Mouse (Mus musculus) neural tube, embryonic 11.5 days (tissue): ENCODE measurements around the gene Fhod1. TPM values are rescaled to one million over a fixed set of nuclear protein-coding genes. Genes with fewer than 3 reads are reported as not detected.

ENCODE experiments used
- ATAC-seq: fragments of 200-750 bp; cut with Nextera tagmentation; 2 replicates; pipeline ENCODE4 v1.8.0; 2017; ENCODE audit warnings: moderate number of reproducible peaks, mild to moderate bottlenecking, moderate TSS enrichment, moderate library complexity; ENCODE audit not compliant: insufficient read depth, low FRiP score, low TSS enrichment
- DNase-seq: peaks from one replicate; pipeline ENCODE4 v3.0.0-alpha.2; 2015; ENCODE audit warnings: low spot score
- H3K27ac ChIP-seq: fragments of 300-500 bp; sonication (generic); 2 replicates; pipeline ENCODE4 v1.5.1; 2014; ENCODE audit warnings: low read depth, mild to moderate bottlenecking, low read length
- H3K27me3 ChIP-seq: fragments of 300-500 bp; sonication (generic); 2 replicates; pipeline ENCODE4 v1.6.1; 2014; ENCODE audit warnings: mild to moderate bottlenecking, low read length, mixed read lengths; ENCODE audit not compliant: control insufficient read depth, insufficient read depth
- H3K36me3 ChIP-seq: fragments of 300-500 bp; sonication (generic); 2 replicates; pipeline ENCODE4 v1.6.1; 2014; ENCODE audit warnings: mild to moderate bottlenecking, low read length, moderate library complexity, mixed read lengths; ENCODE audit not compliant: control insufficient read depth, insufficient read depth
- H3K4me1 ChIP-seq: fragments of 300-500 bp; sonication (generic); 2 replicates; pipeline ENCODE4 v1.6.1; 2014; ENCODE audit warnings: low read length, mixed read lengths; ENCODE audit not compliant: control insufficient read depth, insufficient read depth
- H3K4me2 ChIP-seq: fragments of 300-500 bp; sonication (generic); 2 replicates; pipeline ENCODE4 v1.6.1; 2014; ENCODE audit warnings: low read depth, mild to moderate bottlenecking, moderate library complexity
- H3K4me3 ChIP-seq: fragments of 300-500 bp; sonication (generic); 2 replicates; pipeline ENCODE4 v1.5.1; 2014; ENCODE audit warnings: low read depth, low read length
- H3K9ac ChIP-seq: fragments of 300-500 bp; sonication (generic); 2 replicates; pipeline ENCODE4 v1.6.1; 2014; ENCODE audit warnings: mild to moderate bottlenecking, low read length
- H3K9me3 ChIP-seq: fragments of 300-500 bp; sonication (generic); 2 replicates; pipeline ENCODE4 v1.6.1; 2016; ENCODE audit warnings: low read length; ENCODE audit not compliant: control insufficient read depth
- WGBS: fragments of 180-500 bp; shearing (Covaris S2); extraction: QIAGEN DNeasy Blood & Tissue Kit; methylation state at CpG from one replicate; pipeline ENCODE4 v1.1.7; 2014; 5-methylcytosine and 5-hydroxymethylcytosine counted together
- microRNA counts: library from miRNA; unstranded; fragments of <30 nt; microRNA quantifications from one replicate; lab custom pipeline; 2015
- microRNA-seq: library from miRNA; unstranded; fragments of <30 nt; microRNA quantifications from one replicate; pipeline ENCODE4, GENCODE M21; 2016
- polyA plus RNA-seq: library from polyadenylated mRNA; unstranded; fragments of >200 nt; fragmentation: Nextera tagmentation; extraction: Ambion mirVana; gene quantifications from 2 replicates; pipeline ENCODE4 v1.2.1, GENCODE M21; 2014

Fhod1 gene
- polyA plus RNA-seq, 1 experiment from 2014 or later: 1.8 TPM

- WGBS: 82% methylated on average over 12 of the region's 12 CpGs
- Histone ChIP-seq H3K27me3 (peaks cover 40% of the 10 kb centered on the region), H3K27ac (no peak overlapping the region), H3K4me1 (no peaks in the 10 kb centered on the region), H3K9ac (no peak overlapping the region), H3K4me2 (no peak overlapping the region), H3K9me3 (no peaks in the 10 kb centered on the region), H3K36me3 (0 out of 2 replicates have a peak, but pooled peaks cover 4% of the 10 kb centered on the region), H3K4me3 (no peak overlapping the region)
- DNase-seq: no peak
- ATAC-seq: no peak
Observed at GRCm38 (mm10) chr8:105281821-105282220, 65.9 kb downstream of the Fhod1 start.

- ATAC-seq: no peak
- Histone ChIP-seq H3K4me2 (no peak overlapping the region), H3K36me3 (0 out of 2 replicates have a peak, but pooled peaks cover 4% of the 10 kb centered on the region), H3K9me3 (no peaks in the 10 kb centered on the region), H3K27ac (no peak overlapping the region), H3K4me3 (no peak overlapping the region), H3K4me1 (0 out of 2 replicates have a peak, but pooled peaks cover 2% of the 10 kb centered on the region), H3K9ac (no peak overlapping the region), H3K27me3 (peaks cover 52% of the 10 kb centered on the region)
- WGBS: 65% methylated on average over 3 of the region's 3 CpGs
- no peak for DNase-seq
Observed at GRCm38 (mm10) chr8:105280567-105280966, 67.2 kb downstream of the Fhod1 start.

MicroRNAs within 50 kb of the gene (microRNA counts, 519-probe panel; counts per million panel counts)
- 3,152 counts per million, percentile 66 among the panel's probes with 10 or more counts for microRNA mmu-miR-328 (lab: Ali Mortazavi, UCI)

Small RNAs within 50 kb of the gene (microRNA-seq; reads per million reads assigned to microRNA genes)
- gene Gm27320: not detected
- gene Mir328: 188 reads per million, percentile 58 among the genes with 10 or more reads in this experiment

Other genes starting within 250 kb of the Fhod1 start
- gene Ces4a, start 216.2 kb downstream of the Fhod1 start, polyA plus RNA-seq: not detected in 2 replicates
- 75.4 and 79.8 TPM in 2 replicates for gene Cbfb, start 177.3 kb downstream of the Fhod1 start, polyA plus RNA-seq
- gene D230025D16Rik, start 122.8 kb downstream of the Fhod1 start, polyA plus RNA-seq: 28.9 and 31.5 TPM in 2 replicates
- gene B3gnt9, start 92.8 kb downstream of the Fhod1 start, polyA plus RNA-seq: 3.5 and 3.6 TPM in 2 replicates
- 14.9 and 18.4 TPM in 2 replicates for gene Tradd, start 83.3 kb downstream of the Fhod1 start, polyA plus RNA-seq
- gene Fbxl8, start 83.3 kb downstream of the Fhod1 start, polyA plus RNA-seq: 0.66 and 1.0 TPM in 2 replicates
- not detected in 2 replicates for gene Hsf4, start 78.2 kb downstream of the Fhod1 start, polyA plus RNA-seq
- gene Nol3, start 71.8 kb downstream of the Fhod1 start, polyA plus RNA-seq: 2.7 and 3.5 TPM in 2 replicates
- 46.1 and 50.8 TPM in 2 replicates for gene 4931428F04Rik, start 58.1 kb downstream of the Fhod1 start, polyA plus RNA-seq
- gene Exoc3l, start 51.9 kb downstream of the Fhod1 start, polyA plus RNA-seq: 12.1 and 13.9 TPM in 2 replicates
- gene E2f4, start 50.3 kb downstream of the Fhod1 start, polyA plus RNA-seq: 103 and 107 TPM in 2 replicates
- gene Elmo3, start 42.4 kb downstream of the Fhod1 start, polyA plus RNA-seq: 1.0 and 1.9 TPM in 2 replicates
- 1.3 and 1.4 TPM in 2 replicates for gene Lrrc29, start 21.7 kb downstream of the Fhod1 start, polyA plus RNA-seq
- 111 TPM in 2 replicates for gene Tmem208, start 21.6 kb downstream of the Fhod1 start, polyA plus RNA-seq
- 4.1 TPM in 2 replicates for gene Slc9a5, start 890 bp upstream of the Fhod1 start, polyA plus RNA-seq
- 0.54 and 0.89 TPM in 2 replicates for gene Plekhg4, start 25.3 kb upstream of the Fhod1 start, polyA plus RNA-seq
- gene Kctd19, start 65.5 kb upstream of the Fhod1 start, polyA plus RNA-seq: not detected in 2 replicates
- 0.92 and 1.6 TPM in 2 replicates for gene Lrrc36, start 65.6 kb upstream of the Fhod1 start, polyA plus RNA-seq
- 218 and 229 TPM in 2 replicates for gene Tppp3, start 123.6 kb upstream of the Fhod1 start, polyA plus RNA-seq
- 18.5 and 18.9 TPM in 2 replicates for gene Zdhhc1, start 148.9 kb upstream of the Fhod1 start, polyA plus RNA-seq
- 22.5 and 23.9 TPM in 2 replicates for gene Hsd11b2, start 170.8 kb upstream of the Fhod1 start, polyA plus RNA-seq
- 137 and 148 TPM in 2 replicates for gene Atp6v0d1, start 218.1 kb upstream of the Fhod1 start, polyA plus RNA-seq